Mouse (Mus musculus) embryonic facial prominence, embryonic 13.5 days (tissue): ENCODE results near the gene Gdf10. TPM values are rescaled to one million over a fixed set of nuclear protein-coding genes. Genes with fewer than 3 reads are reported as not detected.

ENCODE experiments used
- ATAC-seq: fragments of 200-750 bp; cut with Nextera tagmentation; 2 replicates; pipeline ENCODE4 v1.8.0; 2017; ENCODE audit warnings: low read depth; ENCODE audit not compliant: insufficient number of reproducible peaks, insufficient read depth, low FRiP score, low TSS enrichment
- H3K27ac ChIP-seq: fragments of 300-500 bp; sonication (generic); 2 replicates; pipeline ENCODE4 v1.5.1; 2015; ENCODE audit warnings: moderate library complexity, mild to moderate bottlenecking, inconsistent platforms
- H3K27me3 ChIP-seq: fragments of 300-500 bp; sonication (generic); 2 replicates; pipeline ENCODE4 v1.6.1; 2015; ENCODE audit warnings: mild to moderate bottlenecking, inconsistent platforms
- H3K36me3 ChIP-seq: fragments of 300-500 bp; sonication (generic); 2 replicates; pipeline ENCODE4 v1.6.1; 2015; ENCODE audit warnings: mild to moderate bottlenecking, inconsistent platforms
- H3K4me1 ChIP-seq: fragments of 300-500 bp; sonication (generic); 2 replicates; pipeline ENCODE4 v1.6.1; 2015; ENCODE audit warnings: inconsistent platforms
- H3K4me2 ChIP-seq: fragments of 300-500 bp; sonication (generic); 2 replicates; pipeline ENCODE4 v1.6.1; 2015; ENCODE audit warnings: moderate library complexity, mild to moderate bottlenecking, inconsistent platforms
- H3K4me3 ChIP-seq: fragments of 300-500 bp; sonication (generic); 2 replicates; pipeline ENCODE4 v1.5.1; 2015; ENCODE audit warnings: mild to moderate bottlenecking, inconsistent platforms
- H3K9ac ChIP-seq: fragments of 300-500 bp; sonication (generic); 2 replicates; pipeline ENCODE4 v1.6.1; 2015; ENCODE audit warnings: mild to moderate bottlenecking, inconsistent platforms
- H3K9me3 ChIP-seq: fragments of 300-500 bp; sonication (generic); 2 replicates; pipeline ENCODE4 v1.6.1; 2016; ENCODE audit warnings: inconsistent platforms
- WGBS: fragments of 180-500 bp; shearing (Covaris S2); methylation state at CpG from one replicate; pipeline ENCODE4 v1.1.7; 2015; ENCODE audit warnings: mixed read lengths; 5-methylcytosine and 5-hydroxymethylcytosine counted together
- polyA plus RNA-seq: library from polyadenylated mRNA; unstranded; fragments of >200 nt; fragmentation: Nextera tagmentation; extraction: Ambion mirVana; gene quantifications from 2 replicates; pipeline ENCODE4 v1.2.1, GENCODE M21; 2015

Gene Gdf10
- polyA plus RNA-seq, 1 experiment from 2014 or later: 21.2 TPM

DNA sequence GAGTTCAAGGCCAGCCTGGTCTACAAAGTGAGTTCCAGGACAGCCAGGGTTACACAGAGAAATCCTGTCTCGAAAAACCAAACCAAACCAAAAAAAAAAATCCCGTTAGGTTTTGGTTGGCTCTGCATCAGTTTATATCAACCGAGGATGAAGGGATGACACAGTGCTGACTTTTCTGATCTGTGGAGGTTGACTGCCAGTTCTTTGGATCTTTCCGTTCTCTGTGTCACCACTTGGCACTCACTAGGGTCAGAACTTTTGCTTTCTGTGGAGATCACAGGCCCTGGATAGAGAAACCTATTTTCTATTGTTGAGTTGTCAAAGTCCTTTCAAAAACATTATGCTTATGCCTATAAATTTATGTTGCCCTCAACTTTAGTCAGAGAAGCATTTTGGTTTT, 20.6 kb upstream of the Gdf10 start:
- Histone ChIP-seq H3K27me3 (peaks cover 23% of the 10 kb centered on the region), H3K4me3 (no peak overlapping the region), H3K9me3 (no peaks in the 10 kb centered on the region), H3K27ac (no peak overlapping the region), H3K4me1 (no peaks in the 10 kb centered on the region), H3K9ac (no peak overlapping the region), H3K36me3 (no peaks in the 10 kb centered on the region), H3K4me2 (no peak overlapping the region)
- 92% methylated on average over 4 of the region's 4 CpGs for WGBS
- ATAC-seq: no peak

DNA sequence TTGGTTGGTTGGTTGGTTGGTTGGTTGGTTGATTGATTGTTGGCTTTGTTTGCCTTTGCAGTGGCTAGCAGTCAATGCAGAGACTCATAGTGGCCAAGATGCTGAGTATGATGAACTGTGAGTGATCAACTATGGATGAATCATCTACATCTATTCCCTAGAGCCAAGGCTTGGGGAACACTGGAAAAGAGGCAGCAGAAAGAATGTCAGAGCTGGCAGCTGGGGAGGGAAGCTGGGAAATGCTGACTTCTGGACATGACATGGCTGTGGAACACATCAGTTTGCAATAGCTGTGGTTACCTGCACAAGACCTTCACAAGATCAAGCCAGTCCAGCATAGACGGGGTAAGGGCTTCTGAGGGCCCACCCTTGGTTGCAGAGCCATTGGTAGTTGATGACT, 20.2 kb upstream of the Gdf10 start:
- Histone ChIP-seq H3K4me1 (no peaks in the 10 kb centered on the region), H3K4me3 (no peak overlapping the region), H3K4me2 (no peak overlapping the region), H3K9ac (no peak overlapping the region), H3K27me3 (peaks cover 22% of the 10 kb centered on the region), H3K27ac (no peak overlapping the region), H3K36me3 (no peaks in the 10 kb centered on the region), H3K9me3 (no peaks in the 10 kb centered on the region)
- ATAC-seq: no peak
- WGBS: 83% methylated on average over 1 of the region's 1 CpGs

DNA sequence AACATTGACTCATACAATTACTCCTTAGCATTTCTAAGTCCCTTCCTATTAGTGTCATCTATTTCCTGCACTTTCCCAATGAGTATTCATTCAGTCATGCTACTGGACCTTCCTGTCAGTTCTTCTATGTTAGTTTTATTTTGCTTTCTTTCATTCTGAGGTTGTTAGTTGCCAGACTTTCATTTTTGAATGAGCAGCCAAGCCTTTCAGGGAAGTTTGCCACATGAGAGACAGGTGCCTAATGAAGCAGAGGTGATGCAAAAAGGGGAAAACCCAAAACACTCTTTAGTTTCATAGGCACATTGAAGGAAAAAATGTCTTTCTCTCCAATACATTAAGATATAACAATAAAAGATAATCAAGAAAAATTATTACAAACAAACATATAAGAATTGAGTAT, 18.5 kb upstream of the Gdf10 start:
- Histone ChIP-seq H3K9ac (no peak overlapping the region), H3K4me3 (no peak overlapping the region), H3K4me2 (no peak overlapping the region)

DNA sequence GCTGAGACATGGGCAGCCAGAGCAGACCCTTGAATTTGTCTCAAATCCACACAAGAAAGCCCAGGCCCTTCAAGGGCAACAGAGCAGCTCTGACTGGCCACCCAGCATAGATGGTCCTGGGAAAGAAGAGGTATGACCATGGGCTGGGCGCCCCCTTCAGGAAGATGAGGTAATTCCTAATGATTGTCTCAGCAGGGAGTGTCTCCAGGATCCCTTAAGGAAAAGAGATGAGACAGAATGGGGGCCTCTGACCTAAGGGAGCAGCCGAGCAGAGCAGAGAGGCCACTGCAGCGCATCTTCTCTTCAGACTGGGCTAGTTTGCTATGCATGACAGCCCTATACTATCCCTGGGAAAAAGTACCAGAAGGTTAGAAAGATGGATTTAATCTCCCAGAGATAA, 9.7 kb upstream of the Gdf10 start:
- no peak overlapping the region for H3K9ac ChIP-seq
- 26% methylated on average over 3 of the region's 3 CpGs for WGBS
- H3K4me2 ChIP-seq: no peak overlapping the region
- H3K4me1 ChIP-seq: peaks cover 6% of the 10 kb centered on the region
- H3K9me3 ChIP-seq: no peaks in the 10 kb centered on the region
- H3K27me3 ChIP-seq: peaks cover 29% of the 10 kb centered on the region
- ATAC-seq: no peak
- H3K4me3 ChIP-seq: no peak overlapping the region
- H3K36me3 ChIP-seq: no peaks in the 10 kb centered on the region
- no peak overlapping the region for H3K27ac ChIP-seq

More for the DNA sequence above, 18.5 kb upstream of the Gdf10 start:
- no peaks in the 10 kb centered on the region for H3K9me3 ChIP-seq
- no peaks in the 10 kb centered on the region for H3K36me3 ChIP-seq
- H3K4me1 ChIP-seq: no peaks in the 10 kb centered on the region
- peaks cover 16% of the 10 kb centered on the region for H3K27me3 ChIP-seq
- no peak for ATAC-seq
- H3K27ac ChIP-seq: no peak overlapping the region

DNA sequence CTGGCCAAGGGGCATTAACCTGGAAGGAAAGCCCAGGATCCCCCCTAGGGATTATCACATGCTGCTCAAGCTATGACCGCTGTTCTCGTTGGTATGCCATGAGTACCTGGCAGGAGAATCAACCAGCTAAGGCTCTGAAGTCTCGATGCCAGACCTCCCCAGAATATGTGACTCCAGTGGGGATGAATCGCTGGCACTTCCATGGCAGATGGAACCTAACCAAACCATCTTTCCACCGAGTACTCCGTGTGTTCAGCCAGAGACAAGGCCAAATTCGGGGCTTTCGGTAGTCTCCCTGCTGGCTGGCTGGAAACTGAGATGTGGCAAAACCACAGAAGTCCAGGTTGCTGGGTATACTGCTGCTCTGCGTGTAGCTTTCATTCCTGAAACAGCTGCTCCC, 9.2 kb upstream of the Gdf10 start:
- Histone ChIP-seq H3K4me3 (no peak overlapping the region), H3K36me3 (no peaks in the 10 kb centered on the region), H3K27me3 (peaks cover 31% of the 10 kb centered on the region), H3K9me3 (no peaks in the 10 kb centered on the region), H3K4me1 (peaks cover 11% of the 10 kb centered on the region), H3K27ac (no peak overlapping the region), H3K4me2 (no peak overlapping the region), H3K9ac (no peak overlapping the region)
- ATAC-seq: no peak
- WGBS: 88% methylated on average over 9 of the region's 9 CpGs

DNA sequence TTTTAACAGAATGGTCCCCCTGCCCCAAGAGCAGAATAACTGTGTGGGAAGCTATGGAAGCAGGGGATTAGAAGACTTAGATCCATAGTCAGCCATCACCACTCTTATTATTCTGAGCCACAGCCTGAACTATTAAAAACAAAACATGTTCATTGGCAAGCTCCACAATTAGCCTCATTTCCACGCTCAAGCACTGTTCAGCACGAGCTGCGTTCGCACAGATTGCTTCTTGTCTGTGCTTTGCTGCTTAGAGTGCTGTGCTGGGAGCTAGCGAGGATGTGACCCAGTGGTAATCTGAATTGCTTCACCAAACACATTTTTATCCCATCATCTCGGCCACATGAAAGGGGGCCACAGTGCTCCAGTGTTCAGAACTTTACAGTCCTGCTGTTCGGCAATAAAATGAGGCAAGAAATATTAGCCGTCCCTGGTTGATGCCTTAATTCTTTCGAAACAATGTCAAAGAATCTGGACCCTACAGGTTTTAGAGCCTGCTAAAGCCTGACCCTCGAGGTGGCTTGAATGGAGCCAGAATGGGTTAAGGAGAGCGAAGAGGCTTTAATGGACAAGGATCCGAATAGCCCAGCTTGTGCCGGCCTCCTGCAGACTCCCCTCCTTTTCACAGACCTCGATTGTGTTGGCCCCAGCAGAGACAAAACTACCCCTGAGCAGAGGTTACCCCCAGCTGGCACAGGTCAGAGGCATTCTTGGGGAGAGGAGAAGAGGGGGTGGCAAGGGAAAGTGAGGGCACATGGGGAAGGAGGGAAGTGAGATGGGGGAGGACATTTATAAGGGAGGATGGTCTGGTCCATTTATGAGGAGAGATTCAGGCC, 2.4 kb upstream of the Gdf10 start:
- H3K27me3 ChIP-seq: peaks cover 85% of the 10 kb centered on the region
- H3K9ac ChIP-seq: no peak overlapping the region
- H3K4me2 ChIP-seq: no peak overlapping the region
- peaks cover 50% of the 10 kb centered on the region for H3K4me1 ChIP-seq
- no peak overlapping the region for H3K4me3 ChIP-seq
- no peaks in the 10 kb centered on the region for H3K9me3 ChIP-seq
- no peaks in the 10 kb centered on the region for H3K36me3 ChIP-seq
- no peak overlapping the region for H3K27ac ChIP-seq
- WGBS: 25% methylated on average over 14 of the region's 14 CpGs
- ATAC-seq: no peak

DNA sequence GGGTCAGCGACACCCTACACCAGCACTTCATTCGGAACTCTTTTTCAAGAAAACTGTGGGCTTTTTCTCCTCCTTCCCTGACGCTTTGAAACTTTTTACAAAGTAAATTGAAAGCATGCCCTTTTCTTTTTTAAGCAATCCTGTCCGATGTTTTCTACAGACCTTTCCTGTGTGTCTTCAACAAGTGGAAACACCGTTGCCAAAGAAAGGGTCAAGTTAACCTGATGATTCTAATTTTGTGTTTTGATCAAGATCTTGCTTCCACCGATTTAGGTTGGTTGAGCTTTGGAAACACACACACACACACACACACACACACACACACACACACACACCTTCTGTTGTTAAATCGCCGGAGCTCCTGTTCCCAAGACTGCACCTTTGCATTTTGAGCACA, 618 bp upstream of the Gdf10 start:
- no peak for ATAC-seq
- H3K36me3 ChIP-seq: no peaks in the 10 kb centered on the region
- H3K9ac ChIP-seq: peak overlapping the region; percentile 77
- peaks cover 75% of the 10 kb centered on the region for H3K27me3 ChIP-seq
- H3K4me1 ChIP-seq: peaks cover 52% of the 10 kb centered on the region
- peak overlapping the region; percentile 91 for H3K4me2 ChIP-seq
- WGBS: 4% methylated on average over 8 of the region's 8 CpGs
- H3K27ac ChIP-seq: peak overlapping the region; percentile 51; the same call in 1 of the 2 replicates
- peak overlapping the region; percentile 61 for H3K4me3 ChIP-seq
- H3K9me3 ChIP-seq: no peaks in the 10 kb centered on the region

DNA sequence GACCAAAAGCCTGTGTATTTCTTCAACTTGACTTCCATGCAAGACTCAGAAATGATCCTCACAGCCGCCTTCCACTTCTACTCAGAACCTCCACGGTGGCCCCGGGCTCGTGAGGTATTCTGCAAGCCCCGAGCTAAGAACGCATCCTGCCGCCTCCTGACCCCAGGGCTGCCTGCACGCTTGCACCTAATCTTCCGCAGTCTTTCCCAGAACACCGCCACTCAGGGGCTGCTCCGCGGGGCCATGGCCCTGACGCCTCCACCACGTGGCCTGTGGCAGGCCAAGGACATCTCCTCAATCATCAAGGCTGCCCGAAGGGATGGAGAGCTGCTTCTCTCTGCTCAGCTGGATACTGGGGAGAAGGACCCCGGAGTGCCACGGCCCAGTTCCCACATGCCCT, 8.5 kb downstream of the Gdf10 start:
- H3K4me1 ChIP-seq: peaks cover 21% of the 10 kb centered on the region
- H3K4me3 ChIP-seq: no peak overlapping the region
- peaks cover 73% of the 10 kb centered on the region for H3K27me3 ChIP-seq
- no peak; the same call in 1 of the 2 replicates for ATAC-seq
- H3K9ac ChIP-seq: no peak overlapping the region
- H3K36me3 ChIP-seq: peaks cover 5% of the 10 kb centered on the region; the same call in 1 of the 2 replicates
- no peak overlapping the region for H3K27ac ChIP-seq
- H3K9me3 ChIP-seq: no peaks in the 10 kb centered on the region
- H3K4me2 ChIP-seq: no peak overlapping the region
- 62% methylated on average over 17 of the region's 17 CpGs for WGBS

DNA sequence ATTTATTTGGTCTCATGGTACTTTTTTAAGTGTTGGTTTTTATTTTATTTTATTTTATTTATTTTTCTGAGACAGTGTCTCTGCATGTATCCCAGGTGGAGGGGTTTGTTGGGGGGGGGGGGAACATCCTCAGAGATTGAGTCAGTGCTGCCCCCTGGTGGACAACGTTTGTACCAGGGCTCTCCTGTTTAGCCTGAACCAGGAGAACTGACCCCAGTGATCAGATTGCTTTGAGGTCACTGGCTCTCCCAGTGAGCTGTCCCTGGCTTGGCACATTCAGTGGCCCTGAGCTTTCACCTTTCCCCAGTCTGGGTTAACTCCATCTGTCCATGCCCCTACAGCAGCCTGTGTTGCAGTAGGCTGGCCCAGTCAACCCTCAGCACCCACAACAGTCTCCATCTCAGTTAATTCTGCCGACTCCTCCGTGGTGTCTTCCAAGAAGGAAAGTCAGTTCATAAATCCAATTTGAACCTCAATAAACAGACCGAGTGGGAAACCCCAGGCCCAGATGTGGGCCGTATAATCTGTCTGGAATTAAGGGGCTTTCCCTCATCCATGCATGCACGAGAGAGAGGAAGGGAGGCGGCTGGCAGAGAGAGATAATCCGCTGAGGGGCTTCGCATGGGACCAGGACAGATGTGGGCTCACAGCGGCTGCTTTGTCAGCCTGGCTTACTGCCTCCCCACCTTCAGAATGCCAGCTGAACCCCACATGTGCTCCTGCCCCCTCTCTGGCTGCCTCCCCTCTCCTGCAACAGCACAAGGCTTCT, 9.7 kb downstream of the Gdf10 start:
- Histone ChIP-seq H3K27ac (no peak overlapping the region), H3K36me3 (peaks cover 5% of the 10 kb centered on the region; the same call in 1 of the 2 replicates), H3K9ac (no peak overlapping the region), H3K4me1 (peaks cover 20% of the 10 kb centered on the region), H3K27me3 (peaks cover 64% of the 10 kb centered on the region), H3K4me2 (0 out of 2 replicates have a peak overlapping the region, but pooled peaks have one; percentile 2), H3K9me3 (no peaks in the 10 kb centered on the region), H3K4me3 (no peak overlapping the region)
- 47% methylated on average over 10 of the region's 10 CpGs for WGBS
- ATAC-seq: no peak

DNA sequence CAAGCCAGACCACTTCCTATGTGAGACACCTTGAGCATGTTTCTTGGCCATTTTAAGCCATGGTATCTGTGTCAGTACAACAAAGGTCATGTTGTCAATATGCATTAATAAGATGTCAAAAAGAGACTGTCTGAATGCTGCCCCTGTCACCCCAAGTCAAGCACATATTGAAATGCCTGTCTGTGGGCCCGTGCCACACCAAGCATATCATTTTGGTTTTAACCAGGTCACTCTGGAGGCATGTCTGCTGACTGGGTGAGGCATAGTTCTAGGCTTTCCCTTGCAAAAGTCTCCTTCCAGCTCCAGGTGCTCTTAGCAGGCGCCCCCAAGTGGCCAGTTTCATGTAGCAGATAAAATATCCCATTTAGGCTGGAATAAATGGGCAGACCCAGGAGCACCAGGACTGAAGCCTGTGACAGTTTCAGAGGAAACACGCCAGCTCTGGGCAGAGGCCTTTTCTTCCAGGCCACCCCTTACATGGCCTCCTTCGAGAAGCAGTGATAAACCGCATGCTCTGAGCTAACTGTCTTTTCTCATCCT, 10.5 kb downstream of the Gdf10 start:
- peaks cover 56% of the 10 kb centered on the region for H3K27me3 ChIP-seq
- 34% methylated on average over 5 of the region's 5 CpGs for WGBS
- no peak overlapping the region for H3K4me3 ChIP-seq
- ATAC-seq: no peak
- H3K36me3 ChIP-seq: peaks cover 5% of the 10 kb centered on the region; the same call in 1 of the 2 replicates
- no peak overlapping the region for H3K4me2 ChIP-seq
- no peak overlapping the region for H3K9ac ChIP-seq
- H3K4me1 ChIP-seq: peaks cover 16% of the 10 kb centered on the region
- no peak overlapping the region for H3K27ac ChIP-seq
- H3K9me3 ChIP-seq: no peaks in the 10 kb centered on the region

DNA sequence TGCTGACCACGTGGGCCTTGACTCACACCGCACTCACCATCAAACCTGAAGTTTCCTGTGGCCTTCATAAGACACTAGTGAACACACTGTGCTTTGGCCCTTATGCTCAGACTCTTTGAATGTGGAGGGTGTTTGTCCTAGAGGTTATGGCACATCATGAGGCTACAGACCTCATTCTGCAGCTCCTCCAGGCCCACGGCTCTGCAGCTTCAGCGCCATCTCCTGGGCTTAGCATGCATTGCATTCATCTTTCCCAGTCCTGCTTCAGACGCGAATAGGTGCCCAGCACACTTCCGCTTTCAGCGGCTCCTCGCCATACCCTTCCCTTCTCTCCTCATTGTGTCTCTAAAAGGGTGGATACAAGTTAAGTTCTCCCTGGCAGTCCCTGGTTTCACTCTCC, 15.7 kb downstream of the Gdf10 start:
- Histone ChIP-seq H3K4me1 (peaks cover 3% of the 10 kb centered on the region; the same call in 1 of the 2 replicates), H3K4me3 (no peak overlapping the region), H3K27me3 (peaks cover 21% of the 10 kb centered on the region), H3K27ac (no peak overlapping the region), H3K9me3 (no peaks in the 10 kb centered on the region), H3K4me2 (peak overlapping the region; percentile 34; the same call in 1 of the 2 replicates), H3K36me3 (no peaks in the 10 kb centered on the region; the same call in 1 of the 2 replicates), H3K9ac (no peak overlapping the region)
- no peak for ATAC-seq
- WGBS: 28% methylated on average over 9 of the region's 9 CpGs
